Comparison of ENCODE assay signal across 8 mouse cellular contexts in genomic region chr3:104817481-104817990, GRCm38 (mm10). TPM values are rescaled to one million over a fixed set of nuclear protein-coding genes. Genes with fewer than 3 reads are reported as not detected.
DNase-seq lines count a peak whose midpoint lies in the region; ATAC-seq and TF ChIP-seq lines count a peak whose summit lies in the region.

No protein-coding gene starts in this region.

- peak overlapping the region; percentile 72 for H3K9ac ChIP-seq in ES-E14 (ENCODE audit: insufficient read depth, low read depth, low read length, poor library complexity, severe bottlenecking)
- peak overlapping the region; percentile 71 for H3K9ac ChIP-seq in forebrain, embryonic 15.5 days (replicated peaks)

- H3K36me3 ChIP-seq in ES-E14 (ENCODE audit: control insufficient read depth, insufficient read depth, low read length, poor library complexity, severe bottlenecking), result no peaks in the 10 kb centered on the region
- H3K36me3 ChIP-seq in forebrain, embryonic 15.5 days, result peaks cover 9% of the 10 kb centered on the region; the same call in 1 of the 2 replicates

- DNase-seq in ES-E14 (ENCODE audit: low read depth, low spot score), result no peak
- peak; percentile 12 for DNase-seq in cerebellum, adult 11-12 months
- DNase-seq in layer of hippocampus, postnatal 10 days (ENCODE audit: low spot score in 2 of 2), result peak; percentile 65 to 75
- peak; percentile 41 for DNase-seq in lung, postnatal 25 days (ENCODE audit: low spot score)
- DNase-seq in ovary, postnatal 36 days (ENCODE audit: low spot score), result peak; percentile 71
- peak; percentile 66 to 74 for DNase-seq in thymus, postnatal 36 days

- H3K4me1 ChIP-seq in ES-E14 (ENCODE audit: control insufficient read depth in 2 of 2, insufficient read depth in 2 of 2, low read length in 2 of 2, poor library complexity in 1 of 2), result peaks cover 16 to 17% of the 10 kb centered on the region in 2 experiments; a peak in 3 of 4 replicates
- peaks cover 16% of the 10 kb centered on the region for H3K4me1 ChIP-seq in forebrain, embryonic 15.5 days

- peak overlapping the region; percentile 77 to 91 for H3K4me3 ChIP-seq in ES-E14 (ENCODE audit: insufficient read depth in 1 of 2, low read depth in 1 of 2, low read length in 2 of 2, poor library complexity in 1 of 2, severe bottlenecking in 1 of 2)
- H3K4me3 ChIP-seq in forebrain, embryonic 15.5 days, result peak overlapping the region; percentile 75

- H3K27ac ChIP-seq in ES-E14 (ENCODE audit: insufficient read depth, low read depth, low read length, poor library complexity, severe bottlenecking), result peak overlapping the region; percentile 76
- peak overlapping the region; percentile 46 for H3K27ac ChIP-seq in forebrain, embryonic 15.5 days (replicated peaks)

- peak overlapping the region; percentile 97 for H3K4me2 ChIP-seq in forebrain, embryonic 15.5 days (replicated peaks)

- no peaks in the 10 kb centered on the region for H3K9me3 ChIP-seq in ES-E14 (ENCODE audit: control insufficient read depth, insufficient read depth, low read depth, low read length)
- H3K9me3 ChIP-seq in forebrain, embryonic 15.5 days, result no peaks in the 10 kb centered on the region

- WGBS in forebrain, embryonic 15.5 days, result under 1% methylated on average over 46 of the region's 46 CpGs

- H3K27me3 ChIP-seq in forebrain, embryonic 15.5 days, result no peaks in the 10 kb centered on the region

- peak; percentile 81 for ATAC-seq in forebrain, embryonic 15.5 days (replicated peaks)
- ATAC-seq in hematopoietic stem cell, adult 5-6 weeks (replicated peaks in 1 of 2; ENCODE audit: insufficient read depth in 1 of 2, low FRiP score in 2 of 2, low TSS enrichment in 1 of 2, low read depth in 1 of 2, poor library complexity in 2 of 2, severe bottlenecking in 2 of 2), result peak; percentile 7 to 26; a peak in 2 of 4 replicates

- in situ Hi-C loops in ES-E14 (cut with MboI; ENCODE audit: low sequenced_read_pairs in 2 of 2, unreplicated experiment in 2 of 2), result no loop called here

TF ChIP-seq in ES-E14, 5 proteins besides CTCF, POLR2A, EP300 and RAD21:
- TF ChIP-seq ZC3H11A (IDR thresholded peaks at IDR 0.05; ENCODE audit: borderline replicate concordance, low read depth, low read length), result no peak
- TF ChIP-seq MAFK (IDR thresholded peaks at IDR 0.05; ENCODE audit: insufficient read depth, low read depth, low read length), result no peak
- TF ChIP-seq CHD2 (IDR thresholded peaks at IDR 0.05; ENCODE audit: low read depth, low read length), result no peak
- TF ChIP-seq ZNF384 (IDR thresholded peaks at IDR 0.05; ENCODE audit: low read depth, low read length), result no peak
- no peak for TF ChIP-seq HCFC1 (IDR thresholded peaks at IDR 0.05; ENCODE audit: borderline replicate concordance, insufficient read depth, low read length)

RNA-seq across cellular contexts. Expression of gene Mov10, which starts 0.8 kb away (rescaled TPM):
- total RNA-seq in ES-E14 (2012; rRNA removed), result 37.5 and 55.5 TPM in 2 replicates
- 7.5 and 7.6 TPM in 2 replicates for polyA plus RNA-seq in forebrain, embryonic 15.5 days (2015; fragmentation: Nextera tagmentation; extraction: Ambion mirVana)
- 9.6 and 9.9 TPM in 2 replicates for total RNA-seq in hematopoietic stem cell, adult 5-6 weeks (2017)
- total RNA-seq in layer of hippocampus, postnatal 10 days (2021), result 10 to 100 TPM in 1 of 2 experiments, 1 to 10 TPM in 1; 9.1 to 11.4 TPM

RNA-seq across cellular contexts. Expression of gene Rhoc, which starts 29.4 kb away (rescaled TPM):
- 70.9 and 99.9 TPM in 2 replicates for total RNA-seq in ES-E14 (2012; rRNA removed)
- 43.3 and 44.6 TPM in 2 replicates for polyA plus RNA-seq in forebrain, embryonic 15.5 days (2015; fragmentation: Nextera tagmentation; extraction: Ambion mirVana)
- total RNA-seq in hematopoietic stem cell, adult 5-6 weeks (2017), result 0.45 and 1.1 TPM in 2 replicates
- 10 to 100 TPM; 37.2 to 39.2 TPM for total RNA-seq in layer of hippocampus, postnatal 10 days (2021)

RNA-seq across cellular contexts. Expression of gene Fam19a3, which starts 35.9 kb away (rescaled TPM):
- 0.13 and 0.16 TPM in 2 replicates for total RNA-seq in ES-E14 (2012; rRNA removed)
- polyA plus RNA-seq in forebrain, embryonic 15.5 days (2015; fragmentation: Nextera tagmentation; extraction: Ambion mirVana), result 0.06 and 0.11 TPM in 2 replicates
- total RNA-seq in hematopoietic stem cell, adult 5-6 weeks (2017), result 0.13 TPM in 1 of 2 replicates, not detected in the other
- not detected for total RNA-seq in layer of hippocampus, postnatal 10 days (2021)

RNA-seq across cellular contexts. Expression of gene Ppm1j, which starts 36.7 kb away (rescaled TPM):
- 25.7 and 49.6 TPM in 2 replicates for total RNA-seq in ES-E14 (2012; rRNA removed)
- polyA plus RNA-seq in forebrain, embryonic 15.5 days (2015; fragmentation: Nextera tagmentation; extraction: Ambion mirVana), result 1.9 and 2.7 TPM in 2 replicates
- total RNA-seq in hematopoietic stem cell, adult 5-6 weeks (2017), result not detected in 2 replicates
- total RNA-seq in layer of hippocampus, postnatal 10 days (2021), result 1 to 10 TPM in 1 of 2 experiments, under 1 TPM in 1; 0.76 to 1.0 TPM

RNA-seq across cellular contexts. Expression of gene St7l, which starts 46.3 kb away (rescaled TPM):
- 14.3 and 16.1 TPM in 2 replicates for total RNA-seq in ES-E14 (2012; rRNA removed)
- 36.8 and 40.6 TPM in 2 replicates for polyA plus RNA-seq in forebrain, embryonic 15.5 days (2015; fragmentation: Nextera tagmentation; extraction: Ambion mirVana)
- total RNA-seq in hematopoietic stem cell, adult 5-6 weeks (2017), result 21.1 and 59.5 TPM in 2 replicates
- total RNA-seq in layer of hippocampus, postnatal 10 days (2021), result 10 to 100 TPM; 24.4 to 37.5 TPM

Comparison
In these comparisons a context has a peak if more than half of its experiments do, and no peak if none do; other contexts are left out.
1. RNA of gene Rhoc, which starts 29.4 kb away (total RNA-seq): 70.9 to 99.9 TPM in ES-E14 and 37.2 to 39.2 TPM in layer of hippocampus, postnatal 10 days; 0.45 to 1.1 TPM in hematopoietic stem cell, adult 5-6 weeks; every median in the first group is over 10 times any median in the second.